Mouse (Mus musculus) stomach, postnatal 0 days (tissue): Measurements from ENCODE around the gene Dcaf8.

ENCODE experiments used
- CTCF ChIP-seq: IDR thresholded peaks from 2 replicates; pipeline ENCODE4 v1.5.1; 2016; ENCODE audit warnings: antibody characterized with exemption, low read depth, mild to moderate bottlenecking, moderate library complexity
- EP300 ChIP-seq: optimal IDR thresholded peaks from 2 replicates; pipeline ENCODE3; 2016; ENCODE audit warnings: antibody characterized with exemption

DNA sequence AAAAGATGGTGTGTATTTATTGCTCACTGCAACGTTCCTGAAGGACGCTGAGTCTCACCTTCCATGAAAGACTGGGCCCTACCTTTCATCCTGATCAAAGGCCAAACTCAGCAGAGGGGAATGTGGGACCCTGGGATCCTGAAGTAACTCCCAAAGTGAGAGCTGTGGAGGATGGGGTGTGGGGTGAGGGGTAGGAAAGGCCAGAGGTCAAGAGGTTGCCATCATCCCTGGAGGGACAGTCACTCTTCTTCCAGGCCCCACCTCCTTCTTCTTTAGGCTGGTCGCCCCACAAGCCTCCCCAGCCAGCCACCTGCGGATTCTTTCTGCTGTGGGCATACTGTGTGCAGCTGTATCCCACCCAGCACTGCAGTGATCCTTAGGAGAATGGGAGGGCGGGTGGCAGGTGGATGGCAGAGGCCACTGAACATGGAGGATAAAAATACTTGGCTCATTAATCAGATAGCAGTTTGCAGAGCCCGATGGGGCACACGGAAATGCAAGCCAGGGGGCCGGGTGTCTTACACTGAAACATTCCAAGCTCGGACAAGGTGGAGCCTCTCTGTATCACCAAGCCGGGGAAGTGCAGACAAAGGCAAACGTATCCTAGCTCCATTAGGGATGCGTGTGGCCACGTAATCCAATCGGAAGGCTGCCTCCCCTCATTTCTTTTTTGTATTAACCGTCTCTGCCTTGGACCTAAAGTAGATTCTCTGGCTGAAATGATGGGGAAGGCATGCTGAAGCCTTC, 70.5 kb downstream of the Dcaf8 start:
- TF ChIP-seq CTCF, result no peak
- TF ChIP-seq EP300, result no peak
